Mouse (Mus musculus): ENCODE data around the gene Agpat1. TPM values are rescaled to one million over a fixed set of nuclear protein-coding genes. Genes with fewer than 3 reads are reported as not detected.

Gene Agpat1
- polyA plus RNA-seq, 1 experiment = 891 TPM

DNA sequence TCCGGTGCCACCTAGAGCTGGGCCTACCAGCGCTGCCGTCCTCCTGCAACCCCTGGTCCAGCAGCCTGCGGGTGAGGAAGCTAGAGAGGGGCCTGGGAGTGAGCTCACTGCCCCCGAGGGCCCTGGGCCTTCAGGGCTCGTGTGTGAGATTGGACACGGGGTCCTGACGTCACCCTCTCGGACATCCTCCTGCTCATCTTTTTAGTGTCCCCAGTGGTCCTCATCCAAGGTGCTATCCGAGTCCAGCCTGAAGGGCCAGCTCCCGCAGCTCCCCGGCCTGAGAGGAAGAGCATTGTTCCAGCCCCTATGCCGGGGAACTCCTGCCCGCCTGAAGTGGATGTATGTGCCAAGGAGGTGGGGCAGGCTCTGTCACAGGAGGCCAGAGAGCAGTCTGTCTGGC, 46.7 kb downstream of the Agpat1 start:
- TF ChIP-seq POLR2A (IDR thresholded peaks at IDR 0.05; ENCODE audit: control insufficient read depth, low read depth, low read length) (no peak), CTCF (IDR thresholded peaks at IDR 0.05; ENCODE audit: control insufficient read depth, insufficient read depth, insufficient replicate concordance, low read depth, low read length) (no peak)
- Histone ChIP-seq H3K36me3 (ENCODE audit: control insufficient read depth, insufficient read depth, low read length) (peaks cover 16% of the 10 kb centered on the region), H3K4me3 (ENCODE audit: control insufficient read depth, low read depth, low read length) (no peak overlapping the region)

GRCm38 (mm10) chr17:34651507-34652221, 47.6 kb downstream of the Agpat1 start:
- H3K36me3 ChIP-seq (ENCODE audit: control insufficient read depth, insufficient read depth, low read length) = peaks cover 16% of the 10 kb centered on the region

More for the DNA sequence above, 46.7 kb downstream of the Agpat1 start:
- H3K27me3 ChIP-seq (ENCODE audit: control insufficient read depth, insufficient read depth, low read length) = no peaks in the 10 kb centered on the region
- H3K27ac ChIP-seq (ENCODE audit: control insufficient read depth, insufficient read depth, low read depth, low read length) = no peak overlapping the region
- H3K4me1 ChIP-seq (ENCODE audit: control insufficient read depth, insufficient read depth, low read length) = peaks cover 14% of the 10 kb centered on the region

DNA sequence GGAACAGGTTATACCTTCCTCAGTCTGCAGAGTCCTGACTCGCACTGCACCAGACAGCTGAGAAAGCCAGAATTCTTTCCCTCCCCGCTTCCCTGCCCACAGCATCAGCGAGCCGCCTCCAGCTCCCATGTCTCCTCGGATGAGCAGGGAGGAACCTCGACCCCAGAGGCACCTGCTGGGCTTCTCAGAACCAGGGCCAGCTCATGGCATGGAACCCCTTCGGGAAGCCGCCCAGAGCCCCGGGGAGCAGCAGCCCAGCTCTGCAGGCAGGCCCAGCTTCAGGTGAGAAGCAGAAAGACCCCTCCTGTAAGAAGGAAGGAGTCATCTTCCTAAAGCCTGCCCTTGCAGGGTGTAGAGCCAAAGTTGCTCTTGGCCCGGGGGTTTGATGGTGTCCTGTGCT, 48.5 kb downstream of the Agpat1 start:
- H3K36me3 ChIP-seq (ENCODE audit: control insufficient read depth, insufficient read depth, low read length) = peaks cover 16% of the 10 kb centered on the region
- no peak overlapping the region for H3K27ac ChIP-seq (ENCODE audit: control insufficient read depth, insufficient read depth, low read depth, low read length)
- H3K4me1 ChIP-seq (ENCODE audit: control insufficient read depth, insufficient read depth, low read length) = peaks cover 6% of the 10 kb centered on the region
- H3K27me3 ChIP-seq (ENCODE audit: control insufficient read depth, insufficient read depth, low read length) = no peaks in the 10 kb centered on the region
- no peak for TF ChIP-seq POLR2A (IDR thresholded peaks at IDR 0.05; ENCODE audit: control insufficient read depth, low read depth, low read length)
- no peak overlapping the region for H3K4me3 ChIP-seq (ENCODE audit: control insufficient read depth, low read depth, low read length)

More at GRCm38 (mm10) chr17:34651507-34652221, 47.6 kb downstream of the Agpat1 start:
- TF ChIP-seq POLR2A (IDR thresholded peaks at IDR 0.05; ENCODE audit: control insufficient read depth, low read depth, low read length) (no peak), CTCF (IDR thresholded peaks at IDR 0.05; ENCODE audit: control insufficient read depth, insufficient read depth, insufficient replicate concordance, low read depth, low read length) (peak; percentile 23; the same call in 1 of the 2 replicates)
- Histone ChIP-seq H3K4me1 (ENCODE audit: control insufficient read depth, insufficient read depth, low read length) (peaks cover 7% of the 10 kb centered on the region), H3K27me3 (ENCODE audit: control insufficient read depth, insufficient read depth, low read length) (no peaks in the 10 kb centered on the region), H3K4me3 (ENCODE audit: control insufficient read depth, low read depth, low read length) (no peak overlapping the region), H3K27ac (ENCODE audit: control insufficient read depth, insufficient read depth, low read depth, low read length) (no peak overlapping the region)

GRCm38 (mm10) chr17:34652985-34653384, 48.9 kb downstream of the Agpat1 start:
- Histone ChIP-seq H3K27ac (ENCODE audit: control insufficient read depth, insufficient read depth, low read depth, low read length) (no peak overlapping the region), H3K4me3 (ENCODE audit: control insufficient read depth, low read depth, low read length) (no peak overlapping the region), H3K27me3 (ENCODE audit: control insufficient read depth, insufficient read depth, low read length) (no peaks in the 10 kb centered on the region), H3K36me3 (ENCODE audit: control insufficient read depth, insufficient read depth, low read length) (peaks cover 16% of the 10 kb centered on the region), H3K4me1 (ENCODE audit: control insufficient read depth, insufficient read depth, low read length) (peaks cover 4% of the 10 kb centered on the region)
- no peak for TF ChIP-seq CTCF (IDR thresholded peaks at IDR 0.05; ENCODE audit: control insufficient read depth, insufficient read depth, insufficient replicate concordance, low read depth, low read length)
- no peak for TF ChIP-seq POLR2A (IDR thresholded peaks at IDR 0.05; ENCODE audit: control insufficient read depth, low read depth, low read length)

DNA sequence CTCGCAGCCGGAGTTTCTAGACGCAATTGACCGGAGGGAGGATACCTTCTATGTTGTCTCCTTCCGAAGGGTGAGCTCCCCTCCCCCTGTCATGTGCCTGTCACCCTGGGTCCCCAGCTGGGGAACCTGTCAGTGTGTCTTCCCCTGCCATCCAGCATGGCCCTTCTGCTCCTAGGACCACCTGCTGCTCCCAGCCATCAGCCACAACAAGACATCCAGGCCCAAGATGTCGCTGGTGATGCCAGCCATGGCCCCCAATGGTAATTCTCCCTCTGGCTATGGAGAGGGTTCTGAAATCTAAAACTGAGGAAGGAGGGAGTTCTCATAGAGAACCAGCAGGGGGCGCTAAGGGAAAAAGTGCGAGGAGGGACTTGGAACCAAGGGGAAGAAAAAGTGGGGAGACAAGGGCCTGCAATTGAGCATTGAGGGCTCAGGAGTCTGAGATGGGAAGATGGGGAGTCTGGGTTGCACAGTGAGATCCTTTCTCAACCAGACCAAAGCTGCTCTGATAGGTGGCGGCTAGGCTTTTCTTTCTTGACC, 49.8 kb downstream of the Agpat1 start:
- no peak overlapping the region for H3K27ac ChIP-seq (ENCODE audit: control insufficient read depth, insufficient read depth, low read depth, low read length)
- H3K36me3 ChIP-seq (ENCODE audit: control insufficient read depth, insufficient read depth, low read length) = peaks cover 16% of the 10 kb centered on the region
- no peaks in the 10 kb centered on the region for H3K27me3 ChIP-seq (ENCODE audit: control insufficient read depth, insufficient read depth, low read length)
- H3K4me3 ChIP-seq (ENCODE audit: control insufficient read depth, low read depth, low read length) = no peak overlapping the region
- no peaks in the 10 kb centered on the region for H3K4me1 ChIP-seq (ENCODE audit: control insufficient read depth, insufficient read depth, low read length)
- no peak for TF ChIP-seq POLR2A (IDR thresholded peaks at IDR 0.05; ENCODE audit: control insufficient read depth, low read depth, low read length)
- TF ChIP-seq CTCF (IDR thresholded peaks at IDR 0.05; ENCODE audit: control insufficient read depth, insufficient read depth, insufficient replicate concordance, low read depth, low read length) = peak; percentile 46; the same call in 1 of the 2 replicates

DNA sequence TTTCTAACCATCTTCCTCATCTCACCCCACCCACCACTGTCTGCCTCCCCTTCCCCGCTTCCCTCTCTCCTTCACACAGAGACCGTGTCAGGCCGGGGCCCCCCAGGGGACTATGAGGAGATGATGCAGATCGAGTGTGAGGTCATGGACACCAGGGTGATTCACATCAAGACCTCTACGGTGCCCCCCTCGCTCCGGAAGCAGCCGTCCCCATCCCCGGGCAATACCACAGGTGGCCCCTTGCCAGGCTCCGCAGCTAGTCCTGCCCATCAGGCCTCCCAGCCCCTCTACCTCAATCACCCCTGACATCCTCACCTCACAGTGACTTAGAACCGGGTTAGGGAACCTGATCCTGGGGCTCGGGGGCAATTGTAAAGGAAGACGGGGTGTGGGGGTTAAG, 50.3 kb downstream of the Agpat1 start:
- H3K4me1 ChIP-seq (ENCODE audit: control insufficient read depth, insufficient read depth, low read length) = no peaks in the 10 kb centered on the region
- H3K36me3 ChIP-seq (ENCODE audit: control insufficient read depth, insufficient read depth, low read length) = peaks cover 16% of the 10 kb centered on the region
- H3K4me3 ChIP-seq (ENCODE audit: control insufficient read depth, low read depth, low read length) = no peak overlapping the region
- no peak overlapping the region for H3K27ac ChIP-seq (ENCODE audit: control insufficient read depth, insufficient read depth, low read depth, low read length)
- H3K27me3 ChIP-seq (ENCODE audit: control insufficient read depth, insufficient read depth, low read length) = no peaks in the 10 kb centered on the region
- TF ChIP-seq POLR2A (IDR thresholded peaks at IDR 0.05; ENCODE audit: control insufficient read depth, low read depth, low read length) (no peak), CTCF (IDR thresholded peaks at IDR 0.05; ENCODE audit: control insufficient read depth, insufficient read depth, insufficient replicate concordance, low read depth, low read length) (no peak)

DNA sequence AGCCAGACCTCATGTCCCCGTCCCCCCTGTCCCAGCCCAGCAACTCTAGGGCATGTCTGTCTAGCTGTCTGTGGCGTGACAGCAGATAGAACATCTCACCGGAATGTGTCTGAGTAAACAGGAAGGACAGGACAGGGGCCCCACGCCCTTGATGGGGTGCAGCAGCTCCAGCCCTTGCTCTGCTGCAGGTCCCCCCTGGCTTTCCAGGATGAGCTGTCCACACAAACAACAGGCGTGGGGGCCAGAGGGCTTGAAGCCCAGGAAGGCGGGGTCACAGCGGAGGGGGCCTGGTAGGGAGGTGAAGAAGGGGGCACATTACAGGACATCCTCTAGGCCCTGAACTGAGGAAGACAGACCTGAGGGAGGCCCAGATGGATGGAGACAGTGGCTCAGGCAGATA, 51.1 kb downstream of the Agpat1 start:
- H3K4me3 ChIP-seq (ENCODE audit: control insufficient read depth, low read depth, low read length) = no peak overlapping the region
- no peak overlapping the region for H3K27ac ChIP-seq (ENCODE audit: control insufficient read depth, insufficient read depth, low read depth, low read length)
- H3K27me3 ChIP-seq (ENCODE audit: control insufficient read depth, insufficient read depth, low read length) = no peaks in the 10 kb centered on the region
- no peak for TF ChIP-seq POLR2A (IDR thresholded peaks at IDR 0.05; ENCODE audit: control insufficient read depth, low read depth, low read length)
- no peak for TF ChIP-seq CTCF (IDR thresholded peaks at IDR 0.05; ENCODE audit: control insufficient read depth, insufficient read depth, insufficient replicate concordance, low read depth, low read length)
- peaks cover 16% of the 10 kb centered on the region for H3K36me3 ChIP-seq (ENCODE audit: control insufficient read depth, insufficient read depth, low read length)
- H3K4me1 ChIP-seq (ENCODE audit: control insufficient read depth, insufficient read depth, low read length) = no peaks in the 10 kb centered on the region
